Comparison of ENCODE assay signal across 8 mouse cellular contexts in the genomic region with DNA sequence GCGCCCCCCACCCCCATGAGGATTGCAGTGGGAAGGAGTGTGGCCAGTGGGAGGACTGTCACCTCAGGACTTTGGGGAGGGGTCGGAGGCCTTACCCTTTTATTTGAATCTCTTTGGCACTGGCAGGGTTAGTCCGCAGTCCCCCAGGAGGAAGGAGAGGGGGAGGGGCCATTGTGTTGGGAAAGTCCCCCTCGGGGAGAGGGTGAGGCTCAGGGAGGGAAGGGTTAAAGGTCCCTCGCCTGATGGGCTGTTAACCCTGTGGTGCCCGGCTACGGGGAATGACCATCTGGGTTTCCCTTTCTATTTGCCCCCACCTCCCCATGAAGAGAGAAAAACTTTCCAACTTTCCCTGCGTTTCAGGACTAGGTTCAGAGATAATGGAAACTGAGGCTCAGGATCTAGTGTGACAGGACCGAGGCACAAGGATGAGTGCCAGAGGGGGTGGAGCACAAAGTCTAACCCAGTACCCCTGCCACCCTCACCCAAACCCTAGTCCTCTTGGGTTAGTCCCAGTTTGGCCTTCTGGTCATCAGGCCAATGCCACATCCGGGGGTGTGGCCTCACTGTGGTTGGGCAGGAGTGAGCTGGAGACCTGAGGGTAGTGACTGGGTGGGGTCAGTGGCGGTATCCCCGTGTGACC. TPM values are rescaled to one million over a fixed set of nuclear protein-coding genes. Genes with fewer than 3 reads are reported as not detected.
DNase-seq lines count a peak whose midpoint lies in the region; ATAC-seq and TF ChIP-seq lines count a peak whose summit lies in the region.

No protein-coding gene starts in this region.

- peaks cover 5% of the 10 kb centered on the region; the same call in 1 of the 2 replicates for H3K79me2 ChIP-seq in liver, adult 2 months (ENCODE audit: control insufficient read depth, insufficient read depth, low read length)

- no peaks in the 10 kb centered on the region for H3K9me3 ChIP-seq in hindbrain, embryonic 14.5 days (ENCODE audit: control insufficient read depth, low read length)

- WGBS in hindbrain, embryonic 14.5 days: 2% methylated on average over 12 of the region's 12 CpGs
- 0% methylated on average over 12 of the region's 12 CpGs for WGBS in liver, adult 2 months

- peak overlapping the region; percentile 86 for H3K9ac ChIP-seq in hindbrain, embryonic 14.5 days
- H3K9ac ChIP-seq in liver, adult 2 months (ENCODE audit: low read depth, low read length): peak overlapping the region; percentile 99

- peak; percentile 40 to 53 for DNase-seq in layer of hippocampus, postnatal 10 days (ENCODE audit: low spot score in 2 of 2)
- no peak for DNase-seq in layer of hippocampus, adult 8-10 months (ENCODE audit: low spot score in 2 of 2)
- peak; percentile 48 to 55 for DNase-seq in cerebellum, adult 18-20 months
- peak; percentile 81 for DNase-seq in forelimb bud, embryonic 11.5 days (ENCODE audit: low read depth, low spot score)
- peak; percentile 52 for DNase-seq in hindbrain, embryonic 14.5 days (ENCODE audit: low spot score)
- DNase-seq in liver, adult 2 months (ENCODE audit: extremely low read depth, low read depth, low spot score): peak; percentile 96
- peak; percentile 83 to 84 for DNase-seq in monocyte, adult 2 months (ENCODE audit: low read depth in 1 of 2, low spot score in 2 of 2)

- no peaks in the 10 kb centered on the region for H3K27me3 ChIP-seq in hindbrain, embryonic 14.5 days (ENCODE audit: control insufficient read depth, insufficient read depth, low read length)
- H3K27me3 ChIP-seq in liver, adult 2 months (ENCODE audit: control insufficient read depth, insufficient read depth, low read length): no peaks in the 10 kb centered on the region
- H3K27me3 ChIP-seq in testis, adult 2 months (ENCODE audit: control insufficient read depth, insufficient read depth, low read length): no peaks in the 10 kb centered on the region

- peaks cover 8% of the 10 kb centered on the region for H3K36me3 ChIP-seq in hindbrain, embryonic 14.5 days (replicated peaks; ENCODE audit: control insufficient read depth, insufficient read depth)
- H3K36me3 ChIP-seq in liver, adult 2 months (ENCODE audit: control insufficient read depth, insufficient read depth, low read length): peaks cover 3% of the 10 kb centered on the region; the same call in 1 of the 2 replicates
- H3K36me3 ChIP-seq in testis, adult 2 months (ENCODE audit: control insufficient read depth, insufficient read depth, low read length): no peaks in the 10 kb centered on the region

- H3K4me3 ChIP-seq in hindbrain, embryonic 14.5 days (replicated peaks; ENCODE audit: low read length): peak overlapping the region; percentile 63
- peak overlapping the region; percentile 84 for H3K4me3 ChIP-seq in liver, adult 2 months (ENCODE audit: insufficient read depth, low read depth, low read length)
- H3K4me3 ChIP-seq in testis, adult 2 months (ENCODE audit: control insufficient read depth, low read depth, low read length): peak overlapping the region; percentile 46; the same call in 1 of the 2 replicates

- H3K4me2 ChIP-seq in hindbrain, embryonic 14.5 days (replicated peaks): peak overlapping the region; percentile 94

- TF ChIP-seq CTCF in liver, adult 2 months (IDR thresholded peaks at IDR 0.05; ENCODE audit: low read depth, low read length): no peak
- no peak for TF ChIP-seq CTCF in testis, adult 2 months (IDR thresholded peaks at IDR 0.05; ENCODE audit: control insufficient read depth, insufficient read depth, insufficient replicate concordance, low read depth, low read length)

- ATAC-seq in hindbrain, embryonic 14.5 days (ENCODE audit: low FRiP score): no peak

- TF ChIP-seq POLR2A in liver, adult 2 months (IDR thresholded peaks at IDR 0.05; ENCODE audit: extremely low read depth, insufficient read depth, low read length): peak; percentile 51; the same call in 1 of the 2 replicates
- no peak for TF ChIP-seq POLR2A in testis, adult 2 months (IDR thresholded peaks at IDR 0.05; ENCODE audit: control insufficient read depth, low read depth, low read length)

- H3K27ac ChIP-seq in hindbrain, embryonic 14.5 days: peak overlapping the region; percentile 76
- H3K27ac ChIP-seq in liver, adult 2 months (replicated peaks; ENCODE audit: insufficient read depth, low read depth, low read length): peak overlapping the region; percentile 95
- peak overlapping the region; percentile 72; the same call in 1 of the 2 replicates for H3K27ac ChIP-seq in testis, adult 2 months (ENCODE audit: control insufficient read depth, insufficient read depth, low read depth, low read length)

- peaks cover 25% of the 10 kb centered on the region for H3K4me1 ChIP-seq in hindbrain, embryonic 14.5 days (replicated peaks; ENCODE audit: control insufficient read depth, insufficient read depth, low read length)
- peaks cover 20% of the 10 kb centered on the region for H3K4me1 ChIP-seq in liver, adult 2 months (ENCODE audit: control insufficient read depth, insufficient read depth, low read length)
- H3K4me1 ChIP-seq in testis, adult 2 months (ENCODE audit: control insufficient read depth, insufficient read depth, low read length): peaks cover 50% of the 10 kb centered on the region

RNA-seq across cellular contexts. Expression of gene Bbc3, which starts 4.6 kb away (rescaled TPM):
- total RNA-seq in layer of hippocampus, postnatal 10 days (2021): 10 to 100 TPM; 28.0 to 30.0 TPM
- 10 to 100 TPM in 3 of 4 experiments, 1 to 10 TPM in 1; 8.9 to 14.4 (median 10.9) TPM for total RNA-seq in layer of hippocampus, adult 8-10 months (2022)
- polyA plus RNA-seq in hindbrain, embryonic 14.5 days (2014; fragmentation: Nextera tagmentation; extraction: Ambion mirVana): 20.3 and 21.0 TPM in 2 replicates
- total RNA-seq in liver, adult 2 months (2014; rRNA removed): 6.0 and 7.2 TPM in 2 replicates
- 15.2 and 27.9 TPM in 2 replicates for polyA plus RNA-seq in liver, adult 2 months (2012; rRNA removed)
- 4.0 and 6.1 TPM in 2 replicates for polyA plus RNA-seq in testis, adult 2 months (2012; rRNA removed)

RNA-seq across cellular contexts. Expression of gene Ccdc9, which starts 26.2 kb away (rescaled TPM):
- 10 to 100 TPM; 81.4 to 98.8 TPM for total RNA-seq in layer of hippocampus, postnatal 10 days (2021)
- total RNA-seq in layer of hippocampus, adult 8-10 months (2022): 10 to 100 TPM; 72.6 to 88.3 (median 86.3) TPM
- 17.0 TPM in 2 replicates for polyA plus RNA-seq in hindbrain, embryonic 14.5 days (2014; fragmentation: Nextera tagmentation; extraction: Ambion mirVana)
- total RNA-seq in liver, adult 2 months (2014; rRNA removed): 14.4 and 20.7 TPM in 2 replicates
- polyA plus RNA-seq in liver, adult 2 months (2012; rRNA removed): 10.7 and 16.2 TPM in 2 replicates
- polyA plus RNA-seq in testis, adult 2 months (2012; rRNA removed): 46.0 and 47.1 TPM in 2 replicates

RNA-seq across cellular contexts. Expression of gene Inafm1, which starts 39.4 kb away (rescaled TPM):
- total RNA-seq in layer of hippocampus, postnatal 10 days (2021): 10 to 100 TPM; 35.4 to 35.8 TPM
- 10 to 100 TPM; 30.9 to 39.3 (median 33.1) TPM for total RNA-seq in layer of hippocampus, adult 8-10 months (2022)
- polyA plus RNA-seq in hindbrain, embryonic 14.5 days (2014; fragmentation: Nextera tagmentation; extraction: Ambion mirVana): 51.3 and 51.6 TPM in 2 replicates
- 1.9 and 2.8 TPM in 2 replicates for total RNA-seq in liver, adult 2 months (2014; rRNA removed)
- 8.0 and 8.8 TPM in 2 replicates for polyA plus RNA-seq in liver, adult 2 months (2012; rRNA removed)
- polyA plus RNA-seq in testis, adult 2 months (2012; rRNA removed): 19.5 and 22.5 TPM in 2 replicates

RNA-seq across cellular contexts. Expression of gene C5ar1, which starts 53.5 kb away (rescaled TPM):
- 1 to 10 TPM; 1.1 to 1.3 TPM for total RNA-seq in layer of hippocampus, postnatal 10 days (2021)
- total RNA-seq in layer of hippocampus, adult 8-10 months (2022): 1 to 10 TPM in 3 of 4 experiments, under 1 TPM in 1; 0.61 to 5.4 (median 3.0) TPM
- 2.1 and 2.8 TPM in 2 replicates for polyA plus RNA-seq in hindbrain, embryonic 14.5 days (2014; fragmentation: Nextera tagmentation; extraction: Ambion mirVana)
- total RNA-seq in liver, adult 2 months (2014; rRNA removed): 0.46 and 0.47 TPM in 2 replicates
- polyA plus RNA-seq in liver, adult 2 months (2012; rRNA removed): 0.88 and 1.3 TPM in 2 replicates
- 0.53 and 0.65 TPM in 2 replicates for polyA plus RNA-seq in testis, adult 2 months (2012; rRNA removed)

Comparison
In these comparisons a context has a peak if more than half of its experiments do, and no peak if none do; other contexts are left out.
1. DNase-seq: peak in layer of hippocampus, postnatal 10 days (2 of 2), cerebellum, adult 18-20 months (2 of 2), forelimb bud, embryonic 11.5 days (single experiment), hindbrain, embryonic 14.5 days (single experiment), liver, adult 2 months (single experiment) and monocyte, adult 2 months (2 of 2); none in layer of hippocampus, adult 8-10 months (0 of 2).
2. Peak in every context shown above with its lines, with median percentiles within 50 percentile points of each other: H3K27ac ChIP-seq and H3K4me3 ChIP-seq.